Mouse (Mus musculus): ENCODE data around the gene Gm1140.
"Not testable (repeated sequence)": the region's sequence is repeated elsewhere in the genome, so short reads cannot be mapped to it uniquely, and the experiment has no call there.

DNA sequence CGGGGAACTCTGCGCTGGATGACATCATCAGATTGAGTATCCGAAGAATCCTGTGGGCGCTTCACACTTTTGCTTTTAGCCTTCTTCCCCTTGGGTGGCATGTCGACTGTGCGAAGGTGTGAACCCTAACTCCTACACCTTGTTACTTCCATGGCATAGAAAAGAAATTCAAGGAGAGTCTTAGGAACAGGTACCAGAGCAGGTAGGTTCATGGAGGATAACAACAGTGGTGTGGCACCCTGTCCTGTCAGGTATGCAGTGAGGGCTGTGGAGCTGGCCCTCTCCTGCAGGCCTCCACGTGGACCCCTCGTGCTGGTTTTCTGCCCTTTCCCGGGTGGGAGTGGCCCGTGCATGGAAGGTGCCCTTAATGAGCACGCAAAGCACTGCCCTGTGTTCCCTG lies at the start of gene Gm1140:
- TF ChIP-seq POLR2A (IDR thresholded peaks at IDR 0.05; ENCODE audit: borderline replicate concordance, extremely low read depth, low read depth, low read length); CTCF (IDR thresholded peaks at IDR 0.05; ENCODE audit: insufficient read depth, low read length): not testable (repeated sequence)
